Mouse (Mus musculus) B cell, adult 67 days (primary cell): Measurements from ENCODE around the gene Mapkapk2. TPM values are rescaled to one million over a fixed set of nuclear protein-coding genes. Genes with fewer than 3 reads are reported as not detected.

ENCODE experiments used
- total RNA-seq, 2 experiments: library from RNA; stranded (reverse); gene quantifications; 4 replicates each; pipeline ENCODE4 v1.2.4; 2023

Mapkapk2 gene
- total RNA-seq: 100 to 1,000 TPM in 1 of 2 experiments, 10 to 100 TPM in 1; 97.4 to 102 TPM

GRCm38 (mm10) chr1:131097700-131098094 is at the start of gene Mapkapk2:
Gene Mapkapk2, minus strand, starts transcription at chr1:131097826.

GRCm38 (mm10) chr1:131138191-131139016 is 40.8 kb upstream of the Mapkapk2 start, which contains the start of gene Dyrk3:
Gene Dyrk3, minus strand, starts transcription at chr1:131138340.

GRCm38 (mm10) chr1:131019492-131020098 is 78.0 kb downstream of the Mapkapk2 start, which contains the start of gene Il10:
Gene Il10, plus strand, starts transcription at chr1:131019845.

Other genes with a start within 250 kb of the Mapkapk2 start
- 1,000 to 10,000 TPM; 1,016 to 1,048 TPM for gene Fcmr, start 232.2 kb downstream of the Mapkapk2 start, total RNA-seq
- gene Il24, start 210.4 kb downstream of the Mapkapk2 start, total RNA-seq: not detected
- not detected for gene Il20, start 186.4 kb downstream of the Mapkapk2 start, total RNA-seq
- not detected for gene Il19, start 157.7 kb downstream of the Mapkapk2 start, total RNA-seq
- 1 to 10 TPM; 2.4 to 2.9 TPM for gene Il10, start 78.0 kb downstream of the Mapkapk2 start, total RNA-seq
- 10 to 100 TPM; 19.0 to 20.5 TPM for gene Dyrk3, start 40.5 kb upstream of the Mapkapk2 start, total RNA-seq
- 10 to 100 TPM; 43.8 to 45.0 TPM for gene Eif2d, start 55.4 kb upstream of the Mapkapk2 start, total RNA-seq
- gene Rassf5, start 147.4 kb upstream of the Mapkapk2 start, total RNA-seq: 100 to 1,000 TPM; 138 to 144 TPM
- gene Ikbke, start 181.8 kb upstream of the Mapkapk2 start, total RNA-seq: 10 to 100 TPM; 24.2 to 29.7 TPM